Comparison of ENCODE assay signal across 32 mouse cellular contexts in the genomic region with DNA sequence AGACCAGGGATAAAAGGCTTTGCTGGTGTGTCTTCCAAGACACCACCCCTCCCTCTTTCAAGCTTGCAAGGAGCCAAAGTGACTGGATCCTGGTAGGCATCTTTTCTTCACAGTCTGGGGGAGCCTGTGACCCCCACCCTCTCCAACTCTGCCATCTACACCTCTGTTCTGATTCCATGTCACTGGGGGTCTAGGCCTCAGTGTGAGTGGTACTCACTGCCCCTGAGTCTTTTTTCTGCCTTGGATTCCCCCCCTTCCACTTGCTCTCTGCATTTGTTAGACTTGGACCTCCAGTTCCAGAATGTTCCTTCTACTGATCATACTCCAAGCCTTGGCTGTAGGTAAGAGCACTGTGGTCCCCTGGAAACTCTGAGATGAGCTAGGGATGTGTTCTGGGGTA. TPM values are rescaled to one million over a fixed set of nuclear protein-coding genes. Genes with fewer than 3 reads are reported as not detected.
"Had no signal": no experiment of that assay in that cellular context is flagged by ENCODE, and none has a peak within 500 bp of the region (broad histone marks: within the 10 kb centered on the region; RNA-seq: fewer than 3 reads in every experiment).

A gene (plus strand): TSS at position 301 of the 400 bp plus-strand sequence.

- H3K4me1 ChIP-seq: embryonic facial prominence, embryonic 10.5 days; embryonic facial prominence, embryonic 12.5 days; embryonic facial prominence, embryonic 13.5 days; embryonic facial prominence, embryonic 15.5 days; forebrain, embryonic 10.5 days; forebrain, embryonic 12.5 days; forebrain, embryonic 13.5 days; forebrain, embryonic 15.5 days had no signal

- H3K4me3 ChIP-seq: embryonic facial prominence, embryonic 10.5 days; embryonic facial prominence, embryonic 12.5 days; embryonic facial prominence, embryonic 13.5 days; embryonic facial prominence, embryonic 15.5 days; erythroblast, embryonic 14.5 days; forebrain, embryonic 10.5 days; forebrain, embryonic 12.5 days; forebrain, embryonic 13.5 days; forebrain, embryonic 15.5 days; gastrocnemius, adult 2 months; heart, adult 2 months had no signal

- DNase-seq: cerebellum, adult 8-10 months; cerebellum, adult 9-10 months; cerebellum, adult 9-11 months; cerebellum, postnatal 10 days; cerebellum, postnatal 14 days; cerebellum, postnatal 25 days; cerebellum, postnatal 36 days; embryo, embryonic 11 days; forebrain, postnatal 0 days; gastrocnemius, adult 2 months; gastrocnemius, postnatal 10 days; gastrocnemius, postnatal 14 days; gastrocnemius, postnatal 25 days; gastrocnemius, postnatal 36 days; heart, adult 11 months; heart, adult 18-20 months; heart, adult 2 months had no signal

RNA-seq across cellular contexts. Expression of the gene that starts here (rescaled TPM):
- polyA plus RNA-seq: cortical plate, adult 2 months; embryonic facial prominence, embryonic 10.5 days; embryonic facial prominence, embryonic 11.5 days; embryonic facial prominence, embryonic 12.5 days; embryonic facial prominence, embryonic 13.5 days; forebrain, embryonic 10.5 days; forebrain, embryonic 11.5 days; forebrain, embryonic 12.5 days; forebrain, embryonic 13.5 days; forebrain, embryonic 14.5 days; forebrain, embryonic 15.5 days; forebrain, embryonic 16.5 days; forebrain, postnatal 0 days; gonadal fat pad, adult 2 months had no signal
